Mouse (Mus musculus) liver, adult 2 months (tissue): Measurements from ENCODE around the gene Ccdc32. TPM values are rescaled to one million over a fixed set of nuclear protein-coding genes. Genes with fewer than 3 reads are reported as not detected.

Experiments used
- DNase-seq: peaks from one replicate; pipeline ENCODE4 v3.0.0-alpha.2; 2011; ENCODE audit warnings: low read depth, low spot score; ENCODE audit errors: extremely low read depth
- H3K27ac ChIP-seq: fragments of 200-500 bp; replicated peaks from 2 replicates; pipeline ENCODE4 v1.5.1; 2012; ENCODE audit warnings: low read depth, mild to moderate bottlenecking, control low read depth, inconsistent platforms, low read length; ENCODE audit not compliant: insufficient read depth
- H3K27me3 ChIP-seq: fragments of 200-500 bp; 2 replicates; pipeline ENCODE4 v1.6.1; 2012; ENCODE audit warnings: mild to moderate bottlenecking, moderate library complexity, low read length, inconsistent platforms; ENCODE audit not compliant: control insufficient read depth, insufficient read depth
- H3K36me3 ChIP-seq: fragments of 200-500 bp; 2 replicates; pipeline ENCODE4 v1.6.1; 2012; ENCODE audit warnings: low read length, inconsistent platforms; ENCODE audit not compliant: control insufficient read depth, insufficient read depth
- H3K4me1 ChIP-seq: fragments of 200-500 bp; 2 replicates; pipeline ENCODE4 v1.6.1; 2011; ENCODE audit warnings: low read length; ENCODE audit not compliant: control insufficient read depth, insufficient read depth
- H3K4me3 ChIP-seq: fragments of 200-500 bp; 2 replicates; pipeline ENCODE4 v1.5.1; 2011; ENCODE audit warnings: low read depth, mild to moderate bottlenecking, control low read depth, low read length, moderate library complexity; ENCODE audit not compliant: insufficient read depth
- H3K79me2 ChIP-seq: fragments of 200-500 bp; 2 replicates; pipeline ENCODE4 v1.6.1; 2012; ENCODE audit warnings: inconsistent platforms, mild to moderate bottlenecking, low read length, moderate library complexity; ENCODE audit not compliant: control insufficient read depth, insufficient read depth
- H3K9ac ChIP-seq: fragments of 200-500 bp; 2 replicates; pipeline ENCODE4 v1.6.1; 2012; ENCODE audit warnings: low read depth, mild to moderate bottlenecking, control low read depth, inconsistent platforms, low read length
- CTCF ChIP-seq: fragments of 200-500 bp; IDR thresholded peaks from 2 replicates; pipeline ENCODE4 v1.5.1; 2011; ENCODE audit warnings: low read depth, low read length, control low read depth
- POLR2A ChIP-seq: fragments of 200-500 bp; IDR thresholded peaks from 2 replicates; pipeline ENCODE4 v1.6.1; 2011; ENCODE audit warnings: low read length, control low read depth; ENCODE audit not compliant: insufficient read depth; ENCODE audit errors: extremely low read depth
- WGBS: fragments of 180-500 bp; shearing (Covaris S2); methylation state at CpG from one replicate; pipeline ENCODE4 v1.1.7; 2018; 5-methylcytosine and 5-hydroxymethylcytosine counted together
- polyA plus RNA-seq: library from polyadenylated mRNA; depleted of rRNA; stranded (reverse); fragments of >200 nt; gene quantifications from 2 replicates; pipeline ENCODE4 v1.2.3, GENCODE M21; 2012
- total RNA-seq: library from RNA; depleted of rRNA; stranded (reverse); fragments of >200 nt; gene quantifications from 2 replicates; pipeline ENCODE4 v1.2.3, GENCODE M21; 2014

The Ccdc32 gene
- total and polyA plus RNA-seq, 2 experiments, result 3.1 to 5.3 TPM

DNA sequence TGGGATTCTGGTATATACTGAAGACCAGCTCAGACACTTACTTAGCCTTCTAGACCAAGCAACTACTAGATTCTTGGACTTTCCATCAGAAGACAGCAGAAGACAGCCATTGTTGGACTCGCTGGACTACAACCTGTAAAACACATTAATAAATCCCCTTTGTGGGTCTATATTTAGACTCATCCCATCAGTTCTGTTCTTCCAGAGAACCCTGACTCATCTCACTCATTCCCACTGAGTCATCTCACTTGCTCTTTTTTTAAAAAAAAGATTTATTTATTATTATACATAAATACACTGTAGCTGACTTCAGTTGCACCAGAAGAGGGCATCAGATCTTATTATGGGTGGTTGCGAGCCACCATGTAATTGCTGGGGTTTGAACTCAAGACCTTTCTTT lies 19.8 kb downstream of the Ccdc32 start:
- WGBS, result 98% methylated on average over 2 of the region's 2 CpGs
- H3K4me3 ChIP-seq, result no peak overlapping the region
- H3K9ac ChIP-seq, result no peak overlapping the region
- no peaks in the 10 kb centered on the region for H3K36me3 ChIP-seq
- no peaks in the 10 kb centered on the region for H3K79me2 ChIP-seq
- H3K4me1 ChIP-seq, result no peaks in the 10 kb centered on the region
- no peak overlapping the region for H3K27ac ChIP-seq
- no peaks in the 10 kb centered on the region for H3K27me3 ChIP-seq
- DNase-seq, result no peak
- no peak for TF ChIP-seq POLR2A
- no peak for TF ChIP-seq CTCF

- TF ChIP-seq CTCF (no peak), POLR2A (no peak)
- Histone ChIP-seq H3K4me1 (no peaks in the 10 kb centered on the region), H3K4me3 (no peak overlapping the region), H3K9ac (no peak overlapping the region), H3K36me3 (no peaks in the 10 kb centered on the region), H3K27me3 (no peaks in the 10 kb centered on the region), H3K27ac (no peak overlapping the region), H3K79me2 (no peaks in the 10 kb centered on the region)
- no peak for DNase-seq
- WGBS, result 76% methylated on average over 7 of the region's 7 CpGs
Measured at GRCm38 (mm10) chr2:119006886-119007285, 22.3 kb downstream of the Ccdc32 start.

GRCm38 (mm10) chr2:118999025-118999639 lies 30.1 kb downstream of the Ccdc32 start:
- 89% methylated on average over 3 of the region's 3 CpGs for WGBS
- H3K36me3 ChIP-seq, result no peaks in the 10 kb centered on the region

DNA sequence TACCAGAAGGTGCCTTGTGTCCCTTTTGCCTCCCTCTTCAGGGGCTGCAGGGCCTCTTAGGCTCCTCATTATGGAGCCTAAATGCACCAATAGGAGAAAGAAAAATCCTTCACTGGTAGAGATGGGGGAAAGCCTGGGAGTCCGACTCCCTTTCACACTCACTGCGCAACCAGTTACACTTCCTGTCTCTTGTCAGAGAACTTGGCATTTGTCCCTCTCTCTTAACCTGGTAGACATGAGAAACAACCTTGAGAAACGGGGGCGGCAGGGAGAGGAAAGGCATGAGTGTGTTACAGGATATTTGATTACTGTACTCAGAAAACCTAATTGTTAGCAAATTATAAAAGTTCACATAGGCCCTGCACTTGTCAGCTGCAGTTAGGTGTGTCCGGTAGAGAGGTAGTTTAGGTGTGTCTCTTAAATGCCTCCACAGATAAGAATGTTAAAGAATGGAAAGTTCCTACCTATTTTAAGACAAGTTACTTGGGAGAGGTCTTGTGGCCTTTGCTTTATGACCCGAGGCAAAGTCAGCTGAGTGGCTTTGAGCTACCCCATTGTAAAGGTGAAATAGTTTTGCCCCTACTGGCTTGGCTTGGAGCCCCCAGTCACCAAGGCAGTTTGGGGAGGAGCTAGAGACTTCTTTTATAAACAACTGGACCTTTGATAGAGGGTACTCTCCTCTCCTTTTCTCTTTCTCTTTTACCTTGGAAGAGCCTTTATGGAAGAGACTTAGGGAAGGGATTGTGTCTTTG lies 30.9 kb downstream of the Ccdc32 start:
- H3K4me1 ChIP-seq, result no peaks in the 10 kb centered on the region
- H3K9ac ChIP-seq, result no peak overlapping the region
- no peaks in the 10 kb centered on the region for H3K36me3 ChIP-seq
- TF ChIP-seq CTCF, result no peak
- no peaks in the 10 kb centered on the region for H3K79me2 ChIP-seq
- DNase-seq, result no peak
- WGBS, result 78% methylated on average over 6 of the region's 6 CpGs
- no peaks in the 10 kb centered on the region for H3K27me3 ChIP-seq
- H3K4me3 ChIP-seq, result no peak overlapping the region
- H3K27ac ChIP-seq, result no peak overlapping the region

More at GRCm38 (mm10) chr2:118999025-118999639, 30.1 kb downstream of the Ccdc32 start:
- no peak for TF ChIP-seq POLR2A
- no peak for TF ChIP-seq CTCF
- Histone ChIP-seq H3K27me3 (no peaks in the 10 kb centered on the region), H3K27ac (no peak overlapping the region), H3K79me2 (no peaks in the 10 kb centered on the region), H3K4me3 (no peak overlapping the region), H3K4me1 (no peaks in the 10 kb centered on the region), H3K9ac (no peak overlapping the region)
- no peak for DNase-seq

DNA sequence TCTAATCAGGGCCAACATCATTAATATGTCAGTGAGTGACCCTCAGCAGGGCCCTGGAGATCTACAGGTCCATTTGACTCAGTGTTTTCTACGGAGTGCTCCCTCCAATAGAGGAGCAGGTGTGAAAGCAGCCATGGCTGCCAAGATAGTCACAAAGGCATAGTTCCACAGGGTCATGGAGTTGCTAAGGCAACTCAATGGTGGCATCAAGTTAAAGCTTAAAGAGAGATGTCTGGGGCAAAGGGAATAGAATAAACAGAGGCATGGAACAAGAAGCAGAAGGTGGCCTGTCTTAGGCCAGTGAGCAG lies 32.4 kb downstream of the Ccdc32 start:
- WGBS, result 76% methylated on average over 1 of the region's 1 CpGs
- Histone ChIP-seq H3K27me3 (no peaks in the 10 kb centered on the region), H3K4me1 (no peaks in the 10 kb centered on the region), H3K27ac (no peak overlapping the region), H3K9ac (no peak overlapping the region), H3K4me3 (no peak overlapping the region), H3K79me2 (no peaks in the 10 kb centered on the region), H3K36me3 (no peaks in the 10 kb centered on the region)
- DNase-seq, result no peak
- TF ChIP-seq POLR2A, result no peak
- no peak for TF ChIP-seq CTCF
